Mouse (Mus musculus): ENCODE data around the gene Atp8b2. TPM values are rescaled to one million over a fixed set of nuclear protein-coding genes. Genes with fewer than 3 reads are reported as not detected.
A peak's percentile ranks its signal among the peaks of the same experiment; 100 is the strongest.

Gene Atp8b2
- total RNA-seq, 2 experiments from 2014 or later = 51.4 to 59.6 TPM

GRCm38 (mm10) chr3:89957880-89958279, 5.4 kb downstream of the Atp8b2 start:
- no peak for DNase-seq

- DNase-seq = no peak
Measured at GRCm38 (mm10) chr3:89956177-89956971, 6.9 kb downstream of the Atp8b2 start.

- DNase-seq = peak; percentile 83
Measured at GRCm38 (mm10) chr3:89953420-89953819, 9.9 kb downstream of the Atp8b2 start.

- peak; percentile 32 for DNase-seq
Measured at GRCm38 (mm10) chr3:89948655-89949054, 14.7 kb downstream of the Atp8b2 start.

GRCm38 (mm10) chr3:89948021-89948420, 15.3 kb downstream of the Atp8b2 start:
- no peak for DNase-seq

GRCm38 (mm10) chr3:89945026-89945425, 18.3 kb downstream of the Atp8b2 start:
- DNase-seq = no peak

GRCm38 (mm10) chr3:89942894-89943293, 20.4 kb downstream of the Atp8b2 start:
- peak; percentile 55 for DNase-seq

- DNase-seq = no peak
Measured at GRCm38 (mm10) chr3:89936495-89936894, 26.8 kb downstream of the Atp8b2 start.

- DNase-seq = no peak
Measured at GRCm38 (mm10) chr3:89932925-89933324, 30.4 kb downstream of the Atp8b2 start.

- no peak for DNase-seq
Measured at GRCm38 (mm10) chr3:89928956-89929355, 34.4 kb downstream of the Atp8b2 start.

- DNase-seq = no peak
Measured at GRCm38 (mm10) chr3:89926440-89926839, 36.9 kb downstream of the Atp8b2 start.

GRCm38 (mm10) chr3:89920711-89921110, 42.6 kb downstream of the Atp8b2 start:
- DNase-seq = no peak

GRCm38 (mm10) chr3:89917408-89917807, 45.9 kb downstream of the Atp8b2 start:
- no peak for DNase-seq

GRCm38 (mm10) chr3:89916622-89917021, 46.7 kb downstream of the Atp8b2 start:
- DNase-seq = no peak

- no peak for DNase-seq
Measured at GRCm38 (mm10) chr3:89914700-89915099, 48.6 kb downstream of the Atp8b2 start.

- DNase-seq = peak; percentile 85
Measured at GRCm38 (mm10) chr3:89912543-89913391, 50.5 kb downstream of the Atp8b2 start, which contains the start of gene Il6ra. TSS of gene Il6ra (minus strand) at chr3:89913196.

GRCm38 (mm10) chr3:89912108-89912542, 51.2 kb downstream of the Atp8b2 start:
- DNase-seq = no peak

GRCm38 (mm10) chr3:89911207-89911606, 52.1 kb downstream of the Atp8b2 start:
- DNase-seq = peak; percentile 26

- DNase-seq = no peak
Measured at GRCm38 (mm10) chr3:89909703-89910542, 53.4 kb downstream of the Atp8b2 start.

- DNase-seq = no peak
Measured at GRCm38 (mm10) chr3:89908836-89909235, 54.5 kb downstream of the Atp8b2 start.

GRCm38 (mm10) chr3:89907846-89908245, 55.5 kb downstream of the Atp8b2 start:
- no peak for DNase-seq

GRCm38 (mm10) chr3:89899511-89899908, 63.8 kb downstream of the Atp8b2 start:
- DNase-seq = no peak

All from heart, postnatal 4 days (tissue).